Mouse (Mus musculus) G1E (cell line): Measurements from ENCODE around the gene Cdhr3. TPM values are rescaled to one million over a fixed set of nuclear protein-coding genes. Genes with fewer than 3 reads are reported as not detected.
"Not testable (repeated sequence)": the region's sequence is repeated elsewhere in the genome, so short reads cannot be mapped to it uniquely, and the experiment has no call there.

Source experiments
- ATAC-seq: 2 replicates; pipeline ENCODE4 v1.8.0; 2016; ENCODE audit warnings: mild to moderate bottlenecking; ENCODE audit not compliant: insufficient number of reproducible peaks, poor library complexity, low FRiP score, severe bottlenecking; ENCODE audit errors: extremely low read depth
- DNase-seq: peaks from one replicate; pipeline ENCODE4 v3.0.0; 2012; ENCODE audit warnings: low spot score
- H3K27me3 ChIP-seq: 2 replicates; pipeline ENCODE4 v1.6.1; 2012; ENCODE audit warnings: mild to moderate bottlenecking, low read length, inconsistent platforms; ENCODE audit not compliant: insufficient read depth
- H3K36me3 ChIP-seq: replicated peaks from 2 replicates; pipeline ENCODE3; 2012; ENCODE audit warnings: mild to moderate bottlenecking, inconsistent platforms
- H3K4me1 ChIP-seq: 2 replicates; pipeline ENCODE4 v1.6.1; 2012; ENCODE audit warnings: low read depth, low read length, inconsistent platforms, mixed read lengths; ENCODE audit not compliant: insufficient read depth
- H3K4me3 ChIP-seq: 2 replicates; pipeline ENCODE4 v1.5.1; 2012; ENCODE audit warnings: low read depth, mild to moderate bottlenecking, inconsistent platforms, low read length, moderate library complexity, mixed read lengths
- H3K9me3 ChIP-seq: replicated peaks from 2 replicates; pipeline ENCODE4 v1.6.1; 2012; ENCODE audit warnings: inconsistent platforms
- CTCF ChIP-seq: IDR thresholded peaks from 2 replicates; pipeline ENCODE4 v1.5.1; 2012; ENCODE audit warnings: low read depth, low read length, inconsistent platforms, mixed read lengths
- GATA1 ChIP-seq: IDR thresholded peaks from 2 replicates; pipeline ENCODE4 v1.6.1; 2012; ENCODE audit warnings: borderline replicate concordance, low read length, inconsistent platforms, mixed read lengths
- GATA2 ChIP-seq: IDR thresholded peaks from 2 replicates; pipeline ENCODE4 v1.6.1; 2012; ENCODE audit warnings: low read depth, low read length, inconsistent platforms, borderline replicate concordance
- POLR2AphosphoS5 ChIP-seq: IDR thresholded peaks from 2 replicates; pipeline ENCODE4 v1.6.1; 2012; ENCODE audit warnings: low read depth, low read length, inconsistent platforms; ENCODE audit not compliant: insufficient replicate concordance
- TAL1 ChIP-seq: conservative IDR thresholded peaks from 2 replicates; pipeline ENCODE4 v1.6.1; 2012; ENCODE audit warnings: low read depth, low read length, inconsistent platforms, mixed read lengths
- polyA plus RNA-seq: library from polyadenylated mRNA; stranded (reverse); fragments of >175 nt; gene quantifications from 2 replicates; pipeline ENCODE4 v1.2.3, GENCODE M21; 2012
- total RNA-seq, 2 experiments: library from RNA; stranded (forward) in 1 of 2; stranded (reverse) in 1 of 2; fragments of 200-1000 nt in 1 of 2; fragments of >200 nt in 1 of 2; fragmentation: Nextera tagmentation in 1 of 2; gene quantifications; 2 replicates each; pipeline ENCODE4 v1.2.3; 2014 to 2017

The Cdhr3 gene
- total and polyA plus RNA-seq, 3 experiments, result 0.22 TPM; not detected in 2

- Histone ChIP-seq H3K27me3 (peaks cover 24% of the 10 kb centered on the region), H3K36me3 (no peaks in the 10 kb centered on the region), H3K4me1 (peaks cover 4% of the 10 kb centered on the region; the same call in 1 of the 2 replicates), H3K4me3 (no peak overlapping the region), H3K9me3 (no peaks in the 10 kb centered on the region)
- ATAC-seq, result no peak
- no peak for DNase-seq
- TF ChIP-seq TAL1 (no peak), CTCF (no peak), POLR2AphosphoS5 (no peak), GATA1 (no peak), GATA2 (no peak)
These were observed 27.5 kb downstream of the Cdhr3 start for GRCm38 (mm10) chr12:33065162-33065561.

- TF ChIP-seq GATA1 (no peak), GATA2 (no peak), CTCF (no peak), TAL1 (no peak), POLR2AphosphoS5 (no peak)
- Histone ChIP-seq H3K4me3 (no peak overlapping the region), H3K36me3 (no peaks in the 10 kb centered on the region), H3K4me1 (peaks cover 4% of the 10 kb centered on the region; the same call in 1 of the 2 replicates), H3K27me3 (peaks cover 24% of the 10 kb centered on the region), H3K9me3 (no peaks in the 10 kb centered on the region)
- DNase-seq (no peak), ATAC-seq (no peak)
These were observed 28.4 kb downstream of the Cdhr3 start for GRCm38 (mm10) chr12:33064266-33064665.

DNA sequence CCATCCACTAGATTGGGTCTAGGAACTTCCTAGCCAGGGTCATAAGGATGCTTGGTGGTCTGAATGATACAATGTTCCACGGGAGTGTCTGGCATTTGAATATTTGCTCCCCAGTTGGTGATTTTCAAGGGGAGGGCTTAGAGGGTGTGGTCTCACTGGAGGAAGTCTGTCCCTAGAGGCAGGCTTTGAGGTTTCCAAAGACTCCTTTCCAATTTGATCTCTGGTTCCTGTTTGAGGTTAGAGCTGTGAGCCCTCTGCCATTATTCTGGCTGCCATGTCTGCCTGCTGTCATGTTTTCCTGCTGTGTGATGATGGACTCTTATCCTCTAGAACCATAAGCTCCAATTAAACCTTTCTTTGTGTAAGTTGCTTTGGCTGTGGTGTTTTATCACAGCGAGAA is 29.4 kb downstream of the Cdhr3 start:
- peaks cover 4% of the 10 kb centered on the region; the same call in 1 of the 2 replicates for H3K4me1 ChIP-seq
- H3K9me3 ChIP-seq, result no peaks in the 10 kb centered on the region
- no peak for TF ChIP-seq GATA1
- no peak for TF ChIP-seq POLR2AphosphoS5
- no peak for TF ChIP-seq CTCF
- TF ChIP-seq TAL1, result no peak
- TF ChIP-seq GATA2, result no peak
- H3K27me3 ChIP-seq, result peaks cover 24% of the 10 kb centered on the region
- DNase-seq (no peak), ATAC-seq (no peak)
- H3K36me3 ChIP-seq, result no peaks in the 10 kb centered on the region
- no peak overlapping the region for H3K4me3 ChIP-seq

DNA sequence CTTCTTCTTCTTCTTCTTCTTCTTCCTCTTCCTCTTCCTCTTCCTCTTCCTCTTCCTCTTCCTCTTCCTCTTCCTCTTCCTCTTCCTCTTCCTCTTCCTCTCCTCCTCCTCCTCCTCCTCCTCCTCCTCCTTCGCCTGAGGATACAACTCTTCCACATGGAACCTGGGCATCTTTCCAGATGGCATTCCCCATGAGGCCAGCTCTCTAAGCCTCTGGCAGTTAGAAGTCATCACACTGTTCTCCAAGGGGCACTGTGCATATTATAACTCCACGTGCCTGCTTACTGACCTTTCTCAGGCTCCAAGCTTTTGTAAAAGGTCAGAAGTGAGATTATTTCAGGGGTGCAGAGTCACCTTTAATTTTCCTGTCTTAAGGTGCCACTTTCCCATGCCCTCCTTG is 30.3 kb downstream of the Cdhr3 start:
- not testable (repeated sequence) for DNase-seq, H3K36me3 ChIP-seq, H3K9me3 ChIP-seq, H3K4me3 ChIP-seq, ATAC-seq, H3K4me1 ChIP-seq
- H3K27me3 ChIP-seq, result peaks cover 24% of the 10 kb centered on the region

GRCm38 (mm10) chr12:33061651-33062050 is 31.0 kb downstream of the Cdhr3 start:
- TF ChIP-seq CTCF, result no peak
- TF ChIP-seq POLR2AphosphoS5, result no peak; the same call in 1 of the 2 replicates
- no peak for TF ChIP-seq GATA1
- TF ChIP-seq GATA2, result no peak
- no peak for TF ChIP-seq TAL1
- H3K4me3 ChIP-seq, result no peak overlapping the region
- ATAC-seq (no peak), DNase-seq (no peak)
- H3K27me3 ChIP-seq, result peaks cover 28% of the 10 kb centered on the region
- H3K36me3 ChIP-seq, result no peaks in the 10 kb centered on the region
- peaks cover 4% of the 10 kb centered on the region; the same call in 1 of the 2 replicates for H3K4me1 ChIP-seq
- H3K9me3 ChIP-seq, result no peaks in the 10 kb centered on the region

DNA sequence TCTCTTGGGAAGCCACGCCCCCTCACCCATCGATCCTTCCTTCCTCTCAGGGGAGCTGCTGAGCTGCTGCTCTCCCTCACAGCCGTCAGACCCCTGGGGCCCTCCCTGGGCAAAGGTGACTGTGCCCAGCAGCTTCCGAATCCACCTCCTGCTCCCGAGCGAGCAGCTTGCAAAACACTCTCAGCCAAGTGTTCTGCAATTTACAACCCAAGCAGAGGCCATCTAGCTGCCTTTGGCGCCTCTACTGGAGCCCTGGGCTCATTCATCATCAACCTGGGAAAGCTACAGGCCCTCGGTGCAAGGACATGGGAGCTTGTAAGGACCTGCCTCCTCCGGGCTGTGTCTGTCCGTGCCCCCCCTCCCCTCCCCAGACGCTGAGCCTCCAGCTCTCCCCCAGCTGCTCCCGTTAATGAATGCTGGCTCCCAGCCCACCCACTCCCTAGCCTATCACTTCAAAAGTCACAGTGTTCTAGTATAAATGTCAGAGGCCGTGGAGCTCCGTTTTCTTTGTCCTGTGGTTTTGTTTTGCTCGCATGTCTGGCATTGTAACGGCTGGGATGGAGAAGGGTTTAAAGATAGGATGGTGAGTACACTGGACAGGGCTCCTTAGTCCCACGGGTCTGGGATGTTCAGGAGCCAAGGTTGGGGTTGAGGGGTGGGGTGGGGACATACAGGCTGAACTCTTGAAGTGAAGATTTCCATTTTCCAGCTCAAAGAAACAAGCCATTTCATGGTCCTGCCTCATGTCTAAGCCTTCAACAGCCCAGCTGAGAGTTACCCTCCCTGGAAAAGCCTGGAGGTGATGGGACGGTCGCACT is 35.2 kb downstream of the Cdhr3 start:
- H3K9me3 ChIP-seq, result no peaks in the 10 kb centered on the region
- peaks cover 17% of the 10 kb centered on the region for H3K27me3 ChIP-seq
- no peak overlapping the region for H3K4me3 ChIP-seq
- no peaks in the 10 kb centered on the region for H3K36me3 ChIP-seq
- ATAC-seq (no peak), DNase-seq (no peak)
- peaks cover 4% of the 10 kb centered on the region; the same call in 1 of the 2 replicates for H3K4me1 ChIP-seq
- TF ChIP-seq GATA2 (no peak), GATA1 (no peak), TAL1 (no peak), CTCF (no peak), POLR2AphosphoS5 (no peak)

GRCm38 (mm10) chr12:33056574-33056973 is 36.1 kb downstream of the Cdhr3 start:
- no peak for DNase-seq
- Histone ChIP-seq H3K27me3 (peaks cover 14% of the 10 kb centered on the region), H3K4me3 (no peak overlapping the region), H3K36me3 (no peaks in the 10 kb centered on the region), H3K9me3 (no peaks in the 10 kb centered on the region), H3K4me1 (peaks cover 1% of the 10 kb centered on the region; the same call in 1 of the 2 replicates)
- no peak for ATAC-seq
- TF ChIP-seq CTCF (no peak), TAL1 (no peak), GATA2 (no peak), GATA1 (no peak), POLR2AphosphoS5 (no peak)
